Mouse (Mus musculus) heart, postnatal 0 days (tissue): ENCODE results near the gene Moxd2. TPM values are rescaled to one million over a fixed set of nuclear protein-coding genes. Genes with fewer than 3 reads are reported as not detected.

Experiments used
- ATAC-seq: fragments of 200-750 bp; cut with Nextera tagmentation; 2 replicates; pipeline ENCODE4 v1.8.0; 2017; ENCODE audit warnings: low read depth, moderate number of reproducible peaks, moderate library complexity; ENCODE audit not compliant: insufficient read depth
- DNase-seq: peaks from one replicate; pipeline ENCODE4 v3.0.0-alpha.2; 2016; ENCODE audit warnings: low spot score
- H3K27ac ChIP-seq: fragments of 300-500 bp; sonication (generic); 2 replicates; pipeline ENCODE4 v1.5.1; 2014; ENCODE audit warnings: low read depth, mild to moderate bottlenecking
- H3K27me3 ChIP-seq: fragments of 300-500 bp; sonication (generic); 2 replicates; pipeline ENCODE4 v1.6.1; 2014; ENCODE audit warnings: low read length, mixed read lengths; ENCODE audit not compliant: control insufficient read depth, insufficient read depth
- H3K36me3 ChIP-seq: fragments of 300-500 bp; sonication (generic); replicated peaks from 2 replicates; pipeline ENCODE4 v1.6.1; 2014; ENCODE audit warnings: low read length, mixed read lengths; ENCODE audit not compliant: control insufficient read depth, insufficient read depth
- H3K4me1 ChIP-seq: fragments of 300-500 bp; sonication (generic); 2 replicates; pipeline ENCODE4 v1.6.1; 2014; ENCODE audit warnings: antibody characterized with exemption; ENCODE audit not compliant: control insufficient read depth, insufficient read depth
- H3K4me2 ChIP-seq: fragments of 300-500 bp; sonication (generic); 2 replicates; pipeline ENCODE4 v1.6.1; 2014; ENCODE audit warnings: low read depth, mild to moderate bottlenecking, low read length, moderate library complexity
- H3K4me3 ChIP-seq: fragments of 300-500 bp; sonication (generic); 2 replicates; pipeline ENCODE4 v1.5.1; 2014; ENCODE audit warnings: low read depth, low read length
- H3K9ac ChIP-seq: fragments of 300-500 bp; sonication (generic); replicated peaks from 2 replicates; pipeline ENCODE4 v1.6.1; 2014; ENCODE audit warnings: low read depth, low read length, mixed read lengths
- H3K9me3 ChIP-seq: fragments of 300-500 bp; sonication (generic); replicated peaks from 2 replicates; pipeline ENCODE4 v1.6.1; 2016; ENCODE audit warnings: low read length; ENCODE audit not compliant: control insufficient read depth
- CTCF ChIP-seq: IDR thresholded peaks from 2 replicates; pipeline ENCODE4 v1.5.1; 2016; ENCODE audit warnings: antibody characterized with exemption, control low read depth, low read depth
- EP300 ChIP-seq: IDR thresholded peaks from 2 replicates; pipeline ENCODE4 v1.6.1; 2016; ENCODE audit warnings: antibody characterized with exemption, low read depth
- WGBS: fragments of 180-500 bp; shearing (Covaris S2); extraction: QIAGEN DNeasy Blood & Tissue Kit; methylation state at CpG from one replicate; pipeline ENCODE4 v1.1.7; 2014; 5-methylcytosine and 5-hydroxymethylcytosine counted together
- polyA plus RNA-seq: library from polyadenylated mRNA; unstranded; fragments of >200 nt; fragmentation: Nextera tagmentation; extraction: Ambion mirVana; gene quantifications from 2 replicates; pipeline ENCODE4 v1.2.1, GENCODE M21; 2015
- total RNA-seq: library from RNA; depleted of rRNA; stranded (reverse); fragments of >200 nt; gene quantifications from 2 replicates; pipeline ENCODE4 v1.2.3, GENCODE M21; 2014; ENCODE audit warnings: low replicate concordance; rRNA removed

The Moxd2 gene
- total and polyA plus RNA-seq, 2 experiments from 2014 or later = not detected

DNA sequence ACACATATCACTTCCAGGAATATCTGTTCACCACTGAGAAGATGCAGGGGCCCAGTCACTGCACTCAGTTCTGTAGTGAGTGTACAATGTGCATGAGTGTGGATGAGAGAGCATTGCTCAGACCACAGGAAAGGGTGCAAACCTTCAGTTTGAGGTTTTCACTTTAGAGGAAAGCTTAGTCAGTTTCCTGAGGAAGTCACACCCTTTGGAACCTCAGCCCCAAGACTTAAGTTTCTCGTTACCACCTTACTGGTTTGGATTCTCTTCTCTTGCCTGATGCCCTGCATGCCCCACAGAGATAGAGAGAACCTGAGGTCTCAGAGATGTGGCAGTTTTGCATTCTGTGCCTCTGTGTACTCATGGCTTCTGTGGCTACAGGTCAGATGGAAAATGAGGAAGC is 3.7 kb upstream of the Moxd2 start:
- TF ChIP-seq CTCF (no peak), EP300 (no peak)
- WGBS = 32% methylated on average over 1 of the region's 1 CpGs

GRCm38 (mm10) chr6:40845283-40845682 is 42.0 kb downstream of the Moxd2 start:
- no peaks in the 10 kb centered on the region for H3K36me3 ChIP-seq
- H3K9me3 ChIP-seq = no peaks in the 10 kb centered on the region
- H3K27ac ChIP-seq = no peak overlapping the region
- ATAC-seq (no peak), DNase-seq (no peak)
- TF ChIP-seq EP300 = no peak
- TF ChIP-seq CTCF = no peak
- H3K4me3 ChIP-seq = no peak overlapping the region
- H3K27me3 ChIP-seq = no peaks in the 10 kb centered on the region
- no peaks in the 10 kb centered on the region for H3K4me1 ChIP-seq
- H3K9ac ChIP-seq = no peak overlapping the region
- no peak overlapping the region for H3K4me2 ChIP-seq

More for the DNA sequence above, 3.7 kb upstream of the Moxd2 start:
- Histone ChIP-seq H3K4me1 (no peaks in the 10 kb centered on the region), H3K4me2 (no peak overlapping the region), H3K4me3 (no peak overlapping the region), H3K27me3 (no peaks in the 10 kb centered on the region), H3K9ac (no peak overlapping the region), H3K9me3 (no peaks in the 10 kb centered on the region), H3K27ac (no peak overlapping the region), H3K36me3 (no peaks in the 10 kb centered on the region)
- no peak for DNase-seq
- no peak for ATAC-seq

Other genes with a start within 250 kb of the Moxd2 start
- not detected in 2 replicates for gene Prss58, start 12.9 kb upstream of the Moxd2 start, total RNA-seq
- not detected in 2 replicates for gene Prss58, start 12.9 kb upstream of the Moxd2 start, polyA plus RNA-seq
- not detected in 2 replicates for gene 1700074P13Rik, start 53.1 kb upstream of the Moxd2 start, total RNA-seq
- not detected in 2 replicates for gene 1700074P13Rik, start 53.1 kb upstream of the Moxd2 start, polyA plus RNA-seq
- gene Gm4744, start 64.4 kb upstream of the Moxd2 start, total RNA-seq = not detected in 2 replicates
- not detected in 2 replicates for gene Gm4744, start 64.4 kb upstream of the Moxd2 start, polyA plus RNA-seq
- not detected in 2 replicates for gene 1810009J06Rik, start 77.3 kb upstream of the Moxd2 start, total RNA-seq
- not detected in 2 replicates for gene 1810009J06Rik, start 77.3 kb upstream of the Moxd2 start, polyA plus RNA-seq
- gene Gm2663, start 112.0 kb upstream of the Moxd2 start, total RNA-seq = not detected in 2 replicates
- not detected in 2 replicates for gene Gm2663, start 112.0 kb upstream of the Moxd2 start, polyA plus RNA-seq
- not detected in 2 replicates for gene 2210010C04Rik, start 148.0 kb upstream of the Moxd2 start, total RNA-seq
- gene 2210010C04Rik, start 148.0 kb upstream of the Moxd2 start, polyA plus RNA-seq = not detected in 2 replicates